Mouse (Mus musculus) adrenal gland, adult 2 months (tissue): ENCODE measurements around the gene Fat4. TPM values are rescaled to one million over a fixed set of nuclear protein-coding genes. Genes with fewer than 3 reads are reported as not detected.

Experiments used
- DNase-seq: peaks from one replicate; pipeline ENCODE4 v3.0.0; 2021
- polyA plus RNA-seq: library from polyadenylated mRNA; depleted of rRNA; stranded (reverse); fragments of >200 nt; gene quantifications from 2 replicates; pipeline ENCODE4 v1.2.3, GENCODE M21; 2012
- total RNA-seq, 2 experiments: library from RNA; stranded (reverse); gene quantifications; 2 replicates each; pipeline ENCODE4 v1.2.3; 2021

Gene Fat4
- total and polyA plus RNA-seq, 3 experiments: 4.5 to 16.8 (median 12.1) TPM

GRCm38 (mm10) chr3:38907676-38908425 lies 21.1 kb downstream of the Fat4 start:
- DNase-seq: no peak

- DNase-seq: no peak
Measured at GRCm38 (mm10) chr3:38908426-38909111, 21.8 kb downstream of the Fat4 start.

GRCm38 (mm10) chr3:38912768-38913487 lies 26.2 kb downstream of the Fat4 start:
- no peak for DNase-seq

- DNase-seq: no peak
Measured at GRCm38 (mm10) chr3:38913488-38914105, 26.9 kb downstream of the Fat4 start.

- no peak for DNase-seq
Measured at GRCm38 (mm10) chr3:38918926-38919325, 32.2 kb downstream of the Fat4 start.

GRCm38 (mm10) chr3:38921031-38921430 lies 34.3 kb downstream of the Fat4 start:
- no peak for DNase-seq

- DNase-seq: no peak
Measured at GRCm38 (mm10) chr3:38923251-38923686, 36.5 kb downstream of the Fat4 start.

GRCm38 (mm10) chr3:38928076-38928686 lies 41.4 kb downstream of the Fat4 start:
- no peak for DNase-seq

GRCm38 (mm10) chr3:38928751-38929150 lies 42.0 kb downstream of the Fat4 start:
- DNase-seq: no peak

GRCm38 (mm10) chr3:38934780-38935179 lies 48.0 kb downstream of the Fat4 start:
- no peak for DNase-seq

- peak; percentile 57 for DNase-seq
Measured at GRCm38 (mm10) chr3:38936485-38936884, 49.7 kb downstream of the Fat4 start.

GRCm38 (mm10) chr3:38937159-38937558 lies 50.4 kb downstream of the Fat4 start:
- DNase-seq: peak; percentile 52

- no peak for DNase-seq
Measured at GRCm38 (mm10) chr3:38938136-38938535, 51.4 kb downstream of the Fat4 start.

- peak; percentile 63 for DNase-seq
Measured at GRCm38 (mm10) chr3:38939573-38939972, 52.8 kb downstream of the Fat4 start.

GRCm38 (mm10) chr3:38940327-38940726 lies 53.6 kb downstream of the Fat4 start:
- DNase-seq: no peak

GRCm38 (mm10) chr3:38945157-38945556 lies 58.4 kb downstream of the Fat4 start:
- no peak for DNase-seq

- peak; percentile 67 for DNase-seq
Measured at GRCm38 (mm10) chr3:38947706-38948105, 61.0 kb downstream of the Fat4 start.

- DNase-seq: no peak
Measured at GRCm38 (mm10) chr3:38952602-38953001, 65.9 kb downstream of the Fat4 start.

- DNase-seq: peak; percentile 56
Measured at GRCm38 (mm10) chr3:38954196-38954595, 67.5 kb downstream of the Fat4 start.

- DNase-seq: no peak
Measured at GRCm38 (mm10) chr3:38956012-38956648, 69.4 kb downstream of the Fat4 start.

- DNase-seq: no peak
Measured at GRCm38 (mm10) chr3:38957186-38957585, 70.4 kb downstream of the Fat4 start.
